ENCODE assay signal across 8 mouse cellular contexts in the genomic region with DNA sequence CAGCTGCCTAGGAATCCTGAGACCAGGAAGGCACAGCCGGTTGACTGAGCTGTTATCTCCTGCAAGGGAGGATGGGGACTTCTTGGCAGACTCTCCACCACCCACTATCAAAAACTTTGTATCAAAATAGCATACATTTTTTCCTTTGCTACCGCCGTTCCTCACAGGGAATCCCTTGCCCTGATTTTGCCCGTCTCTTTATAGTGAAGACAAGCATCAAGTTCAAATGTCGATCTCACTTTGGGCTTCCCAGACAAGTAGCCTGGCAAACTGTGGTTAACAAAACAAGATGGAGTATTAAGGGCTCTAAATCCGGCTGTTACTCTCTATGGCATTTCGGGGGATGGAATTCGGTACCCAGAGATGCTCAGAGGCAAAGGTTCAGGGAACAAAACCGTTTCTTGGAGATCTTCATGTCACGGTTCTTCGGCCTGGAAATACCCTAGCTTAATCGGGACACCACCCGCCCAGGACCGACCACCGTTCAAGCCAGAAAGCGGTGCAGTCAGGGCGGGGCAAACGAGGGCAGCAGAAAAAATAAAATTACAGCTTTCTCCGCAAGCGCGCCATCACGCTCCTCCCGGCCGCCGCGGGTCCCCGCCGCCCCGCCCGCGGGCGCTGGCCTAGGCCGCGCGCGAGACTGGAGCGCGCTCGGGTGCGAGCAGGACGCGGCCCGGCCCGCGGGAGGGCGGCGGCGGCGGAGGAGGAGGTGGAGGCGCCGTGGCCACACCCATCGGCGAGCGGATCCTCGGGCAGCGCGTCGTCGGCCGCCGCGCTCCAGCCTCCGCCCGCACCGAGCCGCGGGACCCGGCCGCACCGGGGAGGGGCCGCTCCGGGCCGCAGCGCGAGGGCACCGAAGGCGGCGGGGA. TPM values are rescaled to one million over a fixed set of nuclear protein-coding genes. Genes with fewer than 3 reads are reported as not detected.
DNase-seq lines count a peak whose midpoint lies in the region; ATAC-seq lines count a peak whose summit lies in the region.

A gene (plus strand): TSS at position 748 of the 869 bp plus-strand sequence.

- under 1% methylated on average over 69 of the region's 78 CpGs for WGBS in intestine, embryonic 15.5 days
- WGBS in midbrain, embryonic 11.5 days = under 1% methylated on average over 68 of the region's 78 CpGs

- H3K36me3 ChIP-seq in intestine, embryonic 15.5 days = no peaks in the 10 kb centered on the region; the same call in 1 of the 2 replicates
- H3K36me3 ChIP-seq in midbrain, embryonic 11.5 days (ENCODE audit: control insufficient read depth, insufficient read depth, low read length) = no peaks in the 10 kb centered on the region

- peak; percentile 90 for ATAC-seq in intestine, embryonic 15.5 days
- peak; percentile 87 for ATAC-seq in midbrain, embryonic 11.5 days (ENCODE audit: low FRiP score)

- intact Hi-C loops in gastrocnemius, postnatal 36 days (cut with DNase I) = no loop called here
- intact Hi-C loops in left cerebral cortex, postnatal 4 days (cut with DNase I) = no loop called here

- H3K4me2 ChIP-seq in intestine, embryonic 15.5 days (replicated peaks) = peak within 1 kb of the TSS; percentile 76
- peak within 1 kb of the TSS; percentile 92 for H3K4me2 ChIP-seq in midbrain, embryonic 11.5 days

- peaks cover 2% of the 10 kb centered on the region; the same call in 1 of the 2 replicates for H3K27me3 ChIP-seq in intestine, embryonic 15.5 days (replicated peaks)
- H3K27me3 ChIP-seq in midbrain, embryonic 11.5 days (ENCODE audit: control insufficient read depth, insufficient read depth, low read length) = peaks cover 3% of the 10 kb centered on the region; the same call in 1 of the 2 replicates

- peak; percentile 86 to 90 for DNase-seq in adrenal gland, adult 18-20 months (ENCODE audit: low spot score in 2 of 2)
- peak; percentile 94 for DNase-seq in embryo, embryonic 11 days
- DNase-seq in gastrocnemius, postnatal 36 days = peak; percentile 76 to 84
- DNase-seq in left cerebral cortex, postnatal 4 days = peak; percentile 90
- peak; percentile 97 for DNase-seq in midbrain, embryonic 11.5 days (ENCODE audit: low spot score, missing footprints)
- peak; percentile 82 for DNase-seq in right cerebral cortex, postnatal 4 days
- DNase-seq in yolk sac, embryonic 10.5 days (ENCODE audit: low spot score) = peak; percentile 78

- H3K9ac ChIP-seq in intestine, embryonic 15.5 days = peak within 1 kb of the TSS; percentile 98
- H3K9ac ChIP-seq in midbrain, embryonic 11.5 days (ENCODE audit: low read length) = peak within 1 kb of the TSS; percentile 95

- peaks cover 26% of the 10 kb centered on the region for H3K4me1 ChIP-seq in intestine, embryonic 15.5 days (replicated peaks)
- peaks cover 10% of the 10 kb centered on the region for H3K4me1 ChIP-seq in midbrain, embryonic 11.5 days (ENCODE audit: control insufficient read depth, insufficient read depth, low read length)

- H3K4me3 ChIP-seq in intestine, embryonic 15.5 days (replicated peaks) = peak within 1 kb of the TSS; percentile 96
- H3K4me3 ChIP-seq in midbrain, embryonic 11.5 days (ENCODE audit: low read depth, low read length) = peak within 1 kb of the TSS; percentile 85

- no peaks in the 10 kb centered on the region for H3K9me3 ChIP-seq in intestine, embryonic 15.5 days
- no peaks in the 10 kb centered on the region for H3K9me3 ChIP-seq in midbrain, embryonic 11.5 days (ENCODE audit: control insufficient read depth, low read length)

- peak within 1 kb of the TSS; percentile 90 for H3K27ac ChIP-seq in intestine, embryonic 15.5 days
- H3K27ac ChIP-seq in midbrain, embryonic 11.5 days (ENCODE audit: low read depth, low read length) = peak within 1 kb of the TSS; percentile 63

RNA-seq across cellular contexts. Expression of the gene that starts here (rescaled TPM):
- total RNA-seq in adrenal gland, adult 18-20 months (2021) = 10 to 100 TPM; 54.1 to 54.7 TPM
- 10 to 100 TPM; 15.6 to 16.9 TPM for total RNA-seq in gastrocnemius, postnatal 36 days (2021)
- 60.6 TPM in 2 replicates for polyA plus RNA-seq in intestine, embryonic 15.5 days (2015; fragmentation: Nextera tagmentation; extraction: Ambion mirVana)
- 100 to 1,000 TPM; 508 to 512 TPM for total RNA-seq in left cerebral cortex, postnatal 4 days (2021)
- 61.3 and 72.2 TPM in 2 replicates for polyA plus RNA-seq in midbrain, embryonic 11.5 days (2014; fragmentation: Nextera tagmentation; extraction: Ambion mirVana)

Comparison
In these comparisons a context has a peak if more than half of its experiments do, and no peak if none do; other contexts are left out.
1. Peak in every context shown above with its lines: DNase-seq, ATAC-seq, H3K4me3 ChIP-seq and H3K27ac ChIP-seq.
2. RNA of the gene that starts here (total RNA-seq): 508 to 512 TPM in left cerebral cortex, postnatal 4 days; 54.1 to 54.7 TPM in adrenal gland, adult 18-20 months and 15.6 to 16.9 TPM in gastrocnemius, postnatal 36 days; every median in the first group is over 4 times any median in the second.